Mouse (Mus musculus) heart, postnatal 0 days (tissue): Measurements from ENCODE around the gene 4932414N04Rik.

Source experiments
- CTCF ChIP-seq: IDR thresholded peaks from 2 replicates; pipeline ENCODE4 v1.5.1; 2016; ENCODE audit warnings: antibody characterized with exemption, control low read depth, low read depth
- EP300 ChIP-seq: IDR thresholded peaks from 2 replicates; pipeline ENCODE4 v1.6.1; 2016; ENCODE audit warnings: antibody characterized with exemption, low read depth

GRCm38 (mm10) chr2:68787161-68787675, 130.9 kb downstream of the 4932414N04Rik start:
- TF ChIP-seq EP300 (no peak), CTCF (no peak)
